Mouse (Mus musculus): ENCODE data around the gene Mxd3.
A peak's percentile ranks its signal among the peaks of the same experiment; 100 is the strongest.

Gene Mxd3

DNA sequence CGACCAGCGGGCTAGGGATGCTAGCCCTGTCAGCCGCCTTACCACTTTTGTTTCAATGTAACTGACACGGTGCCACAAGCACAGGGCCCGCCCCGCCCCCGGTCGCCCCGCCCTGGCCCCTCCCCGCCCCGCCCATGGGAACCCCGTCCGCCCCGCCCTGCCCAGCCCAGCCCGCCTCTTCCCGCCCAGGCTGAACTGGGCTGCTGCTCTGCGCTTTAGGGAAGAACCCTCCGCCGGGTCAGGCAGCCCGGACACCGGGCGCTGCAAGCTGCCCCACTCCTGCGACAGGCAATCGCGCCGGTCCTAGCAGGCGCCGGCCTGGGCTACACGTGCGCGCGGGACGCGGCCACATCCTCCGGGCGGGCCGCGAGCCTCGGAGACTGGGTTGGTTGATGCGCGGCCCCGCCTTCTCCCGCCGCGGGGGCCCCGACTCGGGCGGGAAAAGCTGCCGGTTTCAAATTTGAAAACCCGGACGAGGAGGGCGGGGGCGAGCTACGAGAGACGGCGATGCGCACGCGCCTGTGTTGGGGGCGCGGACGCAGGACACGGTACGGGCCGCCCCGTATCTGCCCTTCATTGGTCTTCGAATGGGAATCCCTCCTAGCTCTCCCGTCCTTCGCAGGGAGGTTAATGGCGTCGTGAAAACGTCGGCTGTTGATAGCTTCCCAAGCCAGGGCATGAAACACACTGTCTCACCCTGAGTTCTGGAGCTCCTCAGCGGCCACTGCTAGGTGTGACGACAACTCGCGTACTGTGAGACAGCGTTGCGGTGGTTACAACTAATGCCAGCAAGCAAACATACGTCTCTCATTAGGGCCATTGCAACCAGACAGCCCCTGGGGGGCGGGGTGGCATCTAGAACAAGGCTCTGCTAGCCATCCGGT, at the start of gene Mxd3:
Gene Mxd3 (minus strand): TSS at position 141 of the 884 bp plus-strand sequence.
- DNase-seq (ENCODE audit: low read depth, low spot score), result no peak

- no peak for DNase-seq (ENCODE audit: low read depth, low spot score)
Observed at GRCm38 (mm10) chr13:55378907-55379580, 49.4 kb upstream of the Mxd3 start.

DNA sequence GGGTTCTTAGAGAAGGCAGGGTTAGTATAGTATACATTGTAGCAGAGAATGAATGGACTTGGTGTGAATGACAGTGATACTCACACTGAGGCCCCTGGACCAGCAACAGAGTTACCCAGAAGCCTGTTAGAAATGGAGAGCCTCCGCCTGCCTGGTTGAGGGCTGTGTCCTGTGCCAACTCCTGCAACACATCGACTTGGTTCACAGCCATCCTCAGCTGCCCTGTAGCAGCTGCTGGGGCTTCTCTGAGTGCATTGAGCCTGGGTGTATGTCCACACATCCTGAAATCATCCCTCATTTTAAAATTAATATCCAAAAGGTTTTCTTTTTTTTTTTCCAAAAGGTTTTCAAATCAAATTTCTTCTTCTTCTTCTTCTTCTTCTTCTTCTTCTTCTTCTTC, 46.3 kb upstream of the Mxd3 start:
- DNase-seq (ENCODE audit: low read depth, low spot score), result no peak

- no peak for DNase-seq (ENCODE audit: low read depth, low spot score)
Observed at GRCm38 (mm10) chr13:55374206-55374924, 44.7 kb upstream of the Mxd3 start.

DNA sequence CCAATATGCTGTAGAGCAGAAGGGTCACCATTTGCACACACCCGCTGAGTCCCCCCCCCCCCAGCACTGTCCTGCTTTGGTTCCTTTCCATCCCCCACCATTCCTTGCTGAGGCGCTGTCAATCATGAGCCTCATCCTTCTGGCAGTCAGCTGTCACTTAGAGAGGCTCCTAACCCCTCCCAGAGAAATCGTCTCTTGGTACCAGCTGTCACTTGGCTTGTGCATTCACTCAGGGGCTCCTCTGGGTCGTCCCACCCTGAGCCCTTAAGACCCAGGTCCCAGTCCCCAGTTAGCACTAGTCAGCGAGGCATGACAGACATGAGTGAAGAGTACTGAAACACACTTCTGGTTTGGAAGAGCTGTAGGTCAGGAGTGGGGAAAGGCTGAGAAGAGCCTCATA, 42.1 kb upstream of the Mxd3 start:
- DNase-seq (ENCODE audit: low read depth, low spot score), result no peak

GRCm38 (mm10) chr13:55371007-55371681, 41.5 kb upstream of the Mxd3 start:
- peak; percentile 84 for DNase-seq (ENCODE audit: low read depth, low spot score)

- DNase-seq (ENCODE audit: low read depth, low spot score), result no peak
Observed at GRCm38 (mm10) chr13:55370234-55370633, 40.6 kb upstream of the Mxd3 start.

DNA sequence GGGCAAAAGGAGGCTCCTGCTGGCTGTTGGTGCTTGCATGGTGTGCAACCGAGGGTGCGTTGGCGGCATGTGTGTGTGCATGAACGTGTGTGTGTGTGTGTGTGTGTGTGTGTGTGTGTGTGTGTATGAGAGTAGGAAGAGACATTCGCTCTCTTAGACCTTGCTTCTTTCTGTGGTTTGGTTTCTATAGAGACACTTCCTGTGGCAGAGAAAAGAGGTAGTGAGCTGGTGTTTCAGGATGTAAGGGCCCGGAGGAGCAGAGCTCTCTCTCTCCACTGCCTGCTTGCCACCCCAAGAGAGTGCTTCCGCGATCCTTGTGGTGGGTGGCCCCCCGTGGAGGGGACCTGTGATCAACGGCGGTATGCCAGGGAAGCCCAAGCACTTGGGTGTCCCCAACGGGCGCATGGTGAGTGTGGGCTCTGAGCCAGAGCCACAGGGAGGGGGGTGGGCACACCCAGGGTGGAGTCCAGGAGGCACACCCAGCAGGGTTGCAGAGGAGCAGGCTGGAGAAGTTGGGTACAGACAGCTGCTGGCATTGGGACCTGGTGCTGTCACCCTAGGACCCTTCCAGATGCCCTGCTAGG, 40.0 kb upstream of the Mxd3 start, which contains the start of gene Rgs14:
Gene Rgs14 (plus strand): TSS at position 202 of the 584 bp plus-strand sequence.
- DNase-seq (ENCODE audit: low read depth, low spot score), result peak; percentile 69

GRCm38 (mm10) chr13:55368401-55368800, 38.8 kb upstream of the Mxd3 start:
- DNase-seq (ENCODE audit: low read depth, low spot score), result no peak

- peak; percentile 99 for DNase-seq (ENCODE audit: low read depth, low spot score)
Observed at GRCm38 (mm10) chr13:55362453-55363060, 32.9 kb upstream of the Mxd3 start, which contains the start of gene Lman2. Gene Lman2, minus strand, starts transcription at chr13:55362783.

- DNase-seq (ENCODE audit: low read depth, low spot score), result no peak
Observed at GRCm38 (mm10) chr13:55361974-55362452, 32.4 kb upstream of the Mxd3 start.

DNA sequence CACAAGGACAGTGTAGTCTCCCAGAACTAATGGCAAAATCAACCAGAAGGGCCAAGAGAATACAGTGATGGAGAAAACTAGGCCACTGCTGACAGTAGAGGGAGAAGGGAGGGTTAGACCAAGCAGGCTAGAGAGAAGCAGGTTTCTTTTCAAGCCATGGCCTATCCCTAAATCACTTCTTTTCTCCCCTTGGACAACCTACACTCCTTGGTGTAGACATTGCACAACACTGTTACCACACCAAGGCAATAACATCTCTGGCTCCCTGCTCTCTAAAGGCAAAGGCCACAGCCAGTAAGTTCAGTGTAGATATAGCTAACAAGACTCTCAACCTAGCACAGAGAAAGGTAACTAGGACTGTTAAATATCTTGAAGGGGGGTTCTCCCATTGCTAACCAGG, 31.5 kb upstream of the Mxd3 start:
- no peak for DNase-seq (ENCODE audit: low read depth, low spot score)

DNA sequence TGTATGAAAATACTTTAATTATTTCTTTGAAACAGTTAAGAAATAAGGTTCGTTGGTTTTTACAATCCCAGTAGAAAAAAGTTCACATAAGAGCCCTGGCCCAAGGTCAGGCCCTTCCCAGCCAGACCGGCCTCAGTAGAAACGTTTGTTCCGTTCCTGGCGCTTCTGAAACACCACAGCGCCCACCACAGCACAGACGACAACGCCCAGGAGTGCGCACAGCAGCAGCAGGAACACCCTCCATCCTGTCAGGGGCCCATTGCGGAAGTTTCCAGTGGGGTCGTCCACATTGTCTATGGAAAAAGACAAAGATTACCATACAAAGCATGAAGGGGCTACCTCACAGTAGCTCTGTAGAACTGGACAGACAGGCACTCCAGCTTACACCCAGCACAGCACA, 17.1 kb upstream of the Mxd3 start:
- no peak for DNase-seq (ENCODE audit: low read depth, low spot score)

DNA sequence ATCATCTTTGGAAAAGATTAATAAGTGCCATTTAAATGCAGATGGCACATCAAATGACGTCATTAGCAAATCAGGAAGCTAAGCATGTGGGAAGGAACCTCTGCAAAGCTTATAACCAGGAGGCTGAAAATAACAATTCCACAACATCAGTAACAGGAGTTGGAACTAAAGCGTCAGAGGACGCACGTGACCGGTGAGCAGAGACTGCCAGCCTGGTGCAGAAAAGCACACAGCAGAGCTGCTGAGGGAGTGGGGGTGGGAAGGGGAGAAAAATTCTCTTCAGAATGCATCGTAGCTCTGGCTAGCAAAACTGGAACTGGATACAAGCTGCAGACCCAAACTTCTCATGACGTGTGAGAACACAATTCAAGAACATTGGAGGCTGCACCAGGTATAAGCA, 14.7 kb upstream of the Mxd3 start:
- peak; percentile 79 for DNase-seq (ENCODE audit: low read depth, low spot score)

DNA sequence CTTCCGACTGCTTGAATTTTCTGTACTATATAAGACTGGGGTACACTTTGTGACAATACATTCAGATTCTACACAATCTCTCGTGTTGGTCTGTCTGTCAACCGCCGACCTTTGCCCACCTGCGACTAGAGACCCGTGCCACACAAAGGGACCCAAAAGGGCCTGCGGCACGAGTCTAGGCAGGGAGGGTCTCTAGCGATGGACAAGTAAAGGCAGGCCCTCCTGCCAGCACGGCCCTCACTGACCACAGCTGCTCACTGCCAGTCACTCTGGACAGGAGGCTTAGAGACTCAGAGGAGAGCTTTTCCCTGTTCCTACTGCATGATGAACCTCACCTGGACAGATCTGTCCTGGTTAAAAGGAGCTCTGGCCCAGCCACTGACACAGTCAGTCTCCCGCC, 12.8 kb upstream of the Mxd3 start:
- no peak for DNase-seq (ENCODE audit: low read depth, low spot score)

DNA sequence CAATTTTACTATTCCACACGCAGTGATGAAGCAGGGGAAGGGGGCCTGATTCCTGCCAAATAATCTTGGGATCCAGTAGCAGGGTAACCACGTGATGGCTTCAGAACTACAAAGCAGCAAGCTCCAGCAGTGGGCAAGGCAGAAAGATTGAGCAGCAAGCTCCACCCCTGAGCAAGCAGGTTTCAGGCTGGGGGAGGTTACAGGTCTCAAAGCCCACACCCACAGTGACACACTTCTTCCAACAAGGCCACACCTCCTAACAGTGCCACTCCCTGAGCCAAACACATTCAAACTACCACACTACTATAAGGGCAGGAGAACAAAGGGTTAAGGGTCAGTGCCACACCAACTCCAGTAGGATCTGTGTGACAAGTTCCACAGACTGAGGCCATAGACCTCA, 9.6 kb upstream of the Mxd3 start:
- no peak for DNase-seq (ENCODE audit: low read depth, low spot score)

GRCm38 (mm10) chr13:55338131-55339054, 8.8 kb upstream of the Mxd3 start:
- DNase-seq (ENCODE audit: low read depth, low spot score), result no peak

- no peak for DNase-seq (ENCODE audit: low read depth, low spot score)
Observed at GRCm38 (mm10) chr13:55337341-55337975, 7.8 kb upstream of the Mxd3 start.

GRCm38 (mm10) chr13:55335701-55336100, 6.1 kb upstream of the Mxd3 start:
- DNase-seq (ENCODE audit: low read depth, low spot score), result no peak
